Mouse (Mus musculus) brown adipose tissue, adult 24 weeks (tissue): ENCODE measurements at regions not wholly inside any gene's neighbourhood (a gene's known extent, or its start where the extent isn't known, plus 50 kb on each side); places are given as distances from the start of the nearest gene placed in this dataset.
A peak's percentile ranks its signal among the peaks of the same experiment; 100 is the strongest.

Experiments
- H3K27ac ChIP-seq: fragments of 200-500 bp; replicated peaks from 2 replicates; pipeline ENCODE4 v1.5.1; 2012; ENCODE audit warnings: low read depth, mild to moderate bottlenecking, low read length
- H3K4me1 ChIP-seq: fragments of 200-500 bp; 2 replicates; pipeline ENCODE4 v1.6.1; 2012; ENCODE audit warnings: low read length, mixed read lengths; ENCODE audit not compliant: control insufficient read depth, insufficient read depth, insufficient read length
- H3K4me3 ChIP-seq: fragments of 200-500 bp; 2 replicates; pipeline ENCODE4 v1.5.1; 2012; ENCODE audit warnings: low read depth, mild to moderate bottlenecking, low read length, moderate library complexity; ENCODE audit not compliant: insufficient read depth

GRCm38 (mm10) chrX:166672617-166673016, 87.1 kb upstream of the Egfl6 start:
- H3K4me3 ChIP-seq = no peak overlapping the region
- H3K27ac ChIP-seq = no peak overlapping the region
- H3K4me1 ChIP-seq = no peaks in the 10 kb centered on the region

DNA sequence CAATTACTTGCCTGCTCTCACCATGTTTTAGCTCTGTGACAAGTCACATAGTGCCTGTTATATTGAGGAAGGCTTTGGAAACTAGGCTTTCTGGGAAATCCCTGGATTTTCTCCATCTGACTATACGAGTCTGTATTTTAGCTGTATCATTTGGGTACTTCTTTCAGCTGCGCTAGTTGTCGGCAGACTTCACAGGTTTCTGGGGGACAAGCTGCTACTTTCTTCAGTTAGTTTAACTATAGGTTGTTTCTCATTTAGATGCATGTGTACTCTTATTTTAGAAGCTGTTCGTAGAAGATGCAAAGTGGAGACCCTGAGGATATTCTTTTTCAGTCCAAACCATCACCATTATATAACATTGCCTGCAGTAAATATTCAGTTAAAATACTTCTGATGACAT, 86.3 kb upstream of the Egfl6 start:
- Histone ChIP-seq H3K4me1 (no peaks in the 10 kb centered on the region), H3K4me3 (no peak overlapping the region), H3K27ac (no peak overlapping the region)

GRCm38 (mm10) chrX:166666304-166666703, 80.8 kb upstream of the Egfl6 start:
- Histone ChIP-seq H3K4me3 (no peak overlapping the region), H3K4me1 (0 out of 2 replicates have a peak, but pooled peaks cover under 1% of the 10 kb centered on the region), H3K27ac (no peak overlapping the region)

DNA sequence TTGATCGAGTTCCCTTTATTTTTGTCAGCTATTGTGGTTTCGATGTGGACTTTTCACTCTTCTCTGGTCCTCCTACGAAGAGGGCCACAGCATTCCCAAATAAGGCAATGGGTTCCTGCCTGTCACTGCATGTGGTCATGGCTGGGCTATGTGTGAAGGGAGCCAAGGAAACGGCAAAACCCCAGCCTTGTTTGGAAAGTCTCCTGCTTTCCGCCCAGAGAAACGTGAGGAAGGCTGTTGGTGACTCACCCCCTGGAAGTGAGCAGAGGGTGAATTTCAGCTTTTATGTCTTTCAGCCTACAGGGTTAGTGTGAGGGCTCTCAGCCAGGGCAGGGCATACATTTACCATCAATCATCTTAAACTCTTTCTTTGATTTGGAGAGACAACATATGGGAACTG, 76.3 kb upstream of the Egfl6 start:
- no peak overlapping the region for H3K4me3 ChIP-seq
- 0 out of 2 replicates have a peak, but pooled peaks cover 2% of the 10 kb centered on the region for H3K4me1 ChIP-seq
- H3K27ac ChIP-seq = peak overlapping the region; percentile 85

GRCm38 (mm10) chrX:166661043-166661718, 75.7 kb upstream of the Egfl6 start:
- Histone ChIP-seq H3K4me1 (0 out of 2 replicates have a peak, but pooled peaks cover 2% of the 10 kb centered on the region), H3K27ac (peak overlapping the region; percentile 85), H3K4me3 (peak overlapping the region; percentile 37)

DNA sequence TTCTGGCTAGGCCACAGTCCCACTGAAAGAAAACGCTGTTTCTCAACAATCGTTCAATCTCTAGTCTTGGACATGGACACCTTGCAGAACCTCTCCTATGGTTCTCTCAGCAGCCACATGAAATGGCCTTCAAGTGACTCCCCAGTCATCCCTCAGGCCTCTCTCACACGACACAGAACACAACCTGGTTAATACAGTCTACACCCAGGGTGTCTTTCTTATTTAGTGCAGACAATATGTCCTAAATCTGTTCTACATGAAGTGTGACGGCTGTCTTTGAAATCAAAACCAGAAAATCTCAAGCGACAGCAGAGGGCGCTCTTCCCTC, 75.2 kb upstream of the Egfl6 start:
- H3K4me1 ChIP-seq = 0 out of 2 replicates have a peak, but pooled peaks cover 2% of the 10 kb centered on the region
- H3K27ac ChIP-seq = no peak overlapping the region
- no peak overlapping the region for H3K4me3 ChIP-seq

DNA sequence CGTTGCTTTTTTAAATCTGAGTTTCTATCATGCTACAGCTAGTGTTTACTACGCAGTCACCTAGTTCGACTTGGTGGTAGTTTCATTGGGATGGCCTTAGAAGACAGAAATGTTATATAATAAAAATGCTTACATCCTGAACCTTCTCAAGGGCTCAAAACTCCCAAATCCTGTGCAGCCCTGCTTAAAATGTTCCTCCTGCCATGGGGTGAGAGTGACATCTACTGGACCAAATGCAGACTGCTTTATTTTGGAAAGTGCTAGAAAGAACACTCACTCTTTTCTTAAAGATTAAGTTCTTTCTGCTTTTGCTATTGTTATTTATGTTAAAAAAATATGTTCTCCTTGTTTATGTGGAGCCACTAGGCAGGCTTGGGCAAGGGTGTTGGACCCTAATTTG, 66.9 kb upstream of the Egfl6 start:
- Histone ChIP-seq H3K4me1 (no peaks in the 10 kb centered on the region), H3K27ac (no peak overlapping the region), H3K4me3 (no peak overlapping the region)

GRCm38 (mm10) chrX:166645713-166646112, 60.2 kb upstream of the Egfl6 start:
- H3K4me3 ChIP-seq = no peak overlapping the region; the same call in 1 of the 2 replicates
- H3K27ac ChIP-seq = no peak overlapping the region

GRCm38 (mm10) chrX:166641256-166641655, 55.7 kb upstream of the Egfl6 start:
- H3K4me3 ChIP-seq = no peak overlapping the region
- no peaks in the 10 kb centered on the region for H3K4me1 ChIP-seq
- no peak overlapping the region for H3K27ac ChIP-seq

More at GRCm38 (mm10) chrX:166645713-166646112, 60.2 kb upstream of the Egfl6 start:
- H3K4me1 ChIP-seq = no peaks in the 10 kb centered on the region

DNA sequence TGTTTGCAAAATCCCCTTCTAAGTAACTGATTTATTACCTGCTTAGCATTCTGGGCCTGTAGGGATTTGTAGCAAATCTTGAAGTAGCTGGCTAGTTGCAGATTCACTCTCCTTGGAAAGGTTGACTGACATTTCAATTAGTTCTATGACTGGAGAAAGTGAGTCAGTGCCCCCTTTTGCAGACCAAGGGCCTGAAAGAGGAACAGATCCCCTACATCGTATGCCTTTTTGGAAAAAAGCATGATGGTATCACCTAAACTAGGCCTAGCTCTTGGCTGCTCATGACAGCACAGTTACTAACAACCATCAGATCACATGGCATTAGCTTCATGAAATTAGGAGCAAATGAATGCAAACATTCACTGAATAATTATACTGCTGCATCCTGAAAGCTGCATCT, 54.7 kb upstream of the Egfl6 start:
- Histone ChIP-seq H3K4me3 (no peak overlapping the region), H3K27ac (no peak overlapping the region), H3K4me1 (no peaks in the 10 kb centered on the region)
